Mouse (Mus musculus) MEL (cell line): ENCODE measurements around the gene Map10. TPM values are rescaled to one million over a fixed set of nuclear protein-coding genes. Genes with fewer than 3 reads are reported as not detected.

Experiments
- DNase-seq: peaks from one replicate; pipeline ENCODE4 v3.0.0; 2011; ENCODE audit warnings: low read depth, low spot score
- H3K27ac ChIP-seq: 2 replicates; pipeline ENCODE4 v1.5.1; 2012; ENCODE audit warnings: low read depth, mild to moderate bottlenecking, control low read depth, low read length, moderate library complexity; ENCODE audit not compliant: control insufficient read depth
- H3K27me3 ChIP-seq, 2 experiments: fragments of 150-350 bp in 1 of 2; sonication (generic) in 1 of 2; 2 replicates each; pipeline ENCODE4 v1.6.1; 2012; ENCODE audit warnings: low read length in 2 of 2, mild to moderate bottlenecking in 2 of 2, improper control_type of control experiment in 1 of 2, moderate library complexity in 1 of 2; ENCODE audit not compliant: insufficient read depth in 2 of 2, control insufficient read depth in 1 of 2
- H3K36me3 ChIP-seq, 2 experiments: 2 replicates each; pipeline ENCODE4 v1.6.1; 2012 to 2014; ENCODE audit warnings: low read length in 2 of 2, improper control_type of control experiment in 1 of 2, inconsistent platforms in 1 of 2, mild to moderate bottlenecking in 1 of 2; ENCODE audit not compliant: insufficient read depth in 2 of 2, control insufficient read depth in 1 of 2
- H3K4me1 ChIP-seq, 2 experiments: fragments of 150-350 bp in 1 of 2; sonication (generic) in 1 of 2; 2 replicates each; pipeline ENCODE4 v1.6.1; 2012; ENCODE audit warnings: low read length in 2 of 2, improper control_type of control experiment in 1 of 2, mild to moderate bottlenecking in 1 of 2; ENCODE audit not compliant: insufficient read depth in 2 of 2, control insufficient read depth in 1 of 2
- H3K4me3 ChIP-seq, 2 experiments: fragments of 150-350 bp in 1 of 2; sonication (generic) in 1 of 2; 2 replicates each; pipeline ENCODE4 v1.5.1; 2012; ENCODE audit warnings: low read depth in 2 of 2, low read length in 2 of 2, mild to moderate bottlenecking in 2 of 2, moderate library complexity in 2 of 2, control low read depth in 1 of 2, improper control_type of control experiment in 1 of 2; ENCODE audit not compliant: control insufficient read depth in 1 of 2, insufficient read depth in 1 of 2
- H3K79me2 ChIP-seq: 2 replicates; pipeline ENCODE4 v1.6.1; 2012; ENCODE audit warnings: mild to moderate bottlenecking, low read length, moderate library complexity; ENCODE audit not compliant: control insufficient read depth, poor library complexity, insufficient read depth
- H3K9ac ChIP-seq: 2 replicates; pipeline ENCODE4 v1.6.1; 2012; ENCODE audit warnings: low read depth, mild to moderate bottlenecking, control low read depth, low read length, moderate library complexity; ENCODE audit not compliant: control insufficient read depth, poor library complexity, severe bottlenecking
- H3K9me3 ChIP-seq: fragments of 150-350 bp; sonication (generic); replicated peaks from 2 replicates; pipeline ENCODE4 v1.6.1; 2012; ENCODE audit warnings: mild to moderate bottlenecking, low read length, improper control_type of control experiment, moderate library complexity; ENCODE audit not compliant: insufficient read depth
- CHD1 ChIP-seq: IDR thresholded peaks from 2 replicates; pipeline ENCODE4 v1.6.1; 2012; ENCODE audit warnings: low read depth, mild to moderate bottlenecking, inconsistent platforms, low read length, improper control_type of control experiment
- CHD2 ChIP-seq: IDR thresholded peaks from 2 replicates; pipeline ENCODE4 v1.6.1; 2011; ENCODE audit warnings: low read length, improper control_type of control experiment
- CTCF ChIP-seq, 3 experiments: IDR thresholded peaks in 2 of 3; conservative IDR thresholded peaks in 1 of 3; 2 replicates each; pipeline ENCODE4 v1.5.1; 2011 to 2012; ENCODE audit warnings: low read length in 3 of 3, low read depth in 2 of 3, mild to moderate bottlenecking in 2 of 3, improper control_type of control experiment in 1 of 3, inconsistent platforms in 1 of 3, mixed read lengths in 1 of 3, moderate library complexity in 1 of 3; ENCODE audit not compliant: control insufficient read depth in 1 of 3, insufficient read depth in 1 of 3, poor library complexity in 1 of 3, severe bottlenecking in 1 of 3
- EP300 ChIP-seq, 2 experiments: IDR thresholded peaks; 2 replicates each; pipeline ENCODE4 v1.6.1; 2011; ENCODE audit warnings: improper control_type of control experiment in 2 of 2, low read length in 2 of 2, low read depth in 1 of 2, mild to moderate bottlenecking in 1 of 2
- ETS1 ChIP-seq: IDR thresholded peaks from 2 replicates; pipeline ENCODE4 v1.6.1; 2012; ENCODE audit warnings: low read depth, mild to moderate bottlenecking, inconsistent platforms, low read length, improper control_type of control experiment, moderate library complexity
- GABPA ChIP-seq: IDR thresholded peaks from 2 replicates; pipeline ENCODE4 v1.6.1; 2012; ENCODE audit warnings: low read depth, mild to moderate bottlenecking, inconsistent platforms, low read length, improper control_type of control experiment, moderate library complexity
- GATA1 ChIP-seq: IDR thresholded peaks from 2 replicates; pipeline ENCODE4 v1.6.1; 2011; ENCODE audit warnings: low read depth, low read length, improper control_type of control experiment
- HCFC1 ChIP-seq: IDR thresholded peaks from 2 replicates; pipeline ENCODE4 v1.6.1; 2012; ENCODE audit warnings: low read depth, mild to moderate bottlenecking, inconsistent platforms, low read length, improper control_type of control experiment, moderate library complexity
- JUND ChIP-seq: IDR thresholded peaks from 2 replicates; pipeline ENCODE4 v1.6.1; 2011; ENCODE audit warnings: low read depth, mild to moderate bottlenecking, improper control_type of control experiment, low read length
- MAFK ChIP-seq: IDR thresholded peaks from 2 replicates; pipeline ENCODE4 v1.6.1; 2011; ENCODE audit warnings: low read depth, mild to moderate bottlenecking, low read length, improper control_type of control experiment, borderline replicate concordance
- MEF2A ChIP-seq: IDR thresholded peaks from 2 replicates; pipeline ENCODE4 v1.6.1; 2014; ENCODE audit warnings: low read depth, mild to moderate bottlenecking, inconsistent platforms, low read length, improper control_type of control experiment; ENCODE audit not compliant: poor library complexity, insufficient replicate concordance, severe bottlenecking; ENCODE audit errors: extremely low read depth
- MXI1 ChIP-seq: IDR thresholded peaks from 2 replicates; pipeline ENCODE4 v1.6.1; 2011; ENCODE audit warnings: mild to moderate bottlenecking, low read depth, low read length, improper control_type of control experiment
- MYC ChIP-seq: IDR thresholded peaks from 2 replicates; pipeline ENCODE4 v1.6.1; 2011; ENCODE audit warnings: low read depth, mild to moderate bottlenecking, low read length, improper control_type of control experiment, moderate library complexity
- NELFE ChIP-seq: IDR thresholded peaks from 2 replicates; pipeline ENCODE4 v1.6.1; 2011; ENCODE audit warnings: low read depth, low read length, improper control_type of control experiment
- POLR2A ChIP-seq, 2 experiments: IDR thresholded peaks; 2 replicates each; pipeline ENCODE4 v1.6.1; 2011 to 2012; ENCODE audit warnings: low read length in 2 of 2, mild to moderate bottlenecking in 2 of 2, control low read depth in 1 of 2, improper control_type of control experiment in 1 of 2, low read depth in 1 of 2, moderate library complexity in 1 of 2; ENCODE audit not compliant: control insufficient read depth in 1 of 2, insufficient read depth in 1 of 2, poor library complexity in 1 of 2
- POLR2AphosphoS2 ChIP-seq: IDR thresholded peaks from 2 replicates; pipeline ENCODE4 v1.6.1; 2011; ENCODE audit warnings: low read length, improper control_type of control experiment
- POLR2AphosphoS5 ChIP-seq: IDR thresholded peaks from 2 replicates; pipeline ENCODE4 v1.6.1; 2012; ENCODE audit warnings: low read depth, borderline replicate concordance, mild to moderate bottlenecking, inconsistent platforms, low read length, moderate library complexity, mixed read lengths
- RAD21 ChIP-seq: IDR thresholded peaks from 2 replicates; pipeline ENCODE4 v1.6.1; 2011; ENCODE audit warnings: mild to moderate bottlenecking, low read depth, low read length, improper control_type of control experiment
- RCOR1 ChIP-seq: IDR thresholded peaks from 2 replicates; pipeline ENCODE4 v1.6.1; 2012; ENCODE audit warnings: low read depth, mild to moderate bottlenecking, inconsistent platforms, low read length, improper control_type of control experiment
- SIN3A ChIP-seq: IDR thresholded peaks from 2 replicates; pipeline ENCODE4 v1.6.1; 2012; ENCODE audit warnings: low read length, improper control_type of control experiment, inconsistent platforms
- TCF12 ChIP-seq: IDR thresholded peaks from 2 replicates; pipeline ENCODE4 v1.6.1; 2014; ENCODE audit warnings: low read depth, mild to moderate bottlenecking, inconsistent platforms, low read length, improper control_type of control experiment, moderate library complexity
- UBTF ChIP-seq: IDR thresholded peaks from 2 replicates; pipeline ENCODE4 v1.6.1; 2012; ENCODE audit warnings: low read depth, mild to moderate bottlenecking, inconsistent platforms, low read length, improper control_type of control experiment, moderate library complexity, borderline replicate concordance; ENCODE audit not compliant: insufficient read depth
- USF1 ChIP-seq: IDR thresholded peaks from 2 replicates; pipeline ENCODE4 v1.6.1; 2014; ENCODE audit warnings: low read depth, mild to moderate bottlenecking, inconsistent platforms, low read length, improper control_type of control experiment, moderate library complexity
- USF2 ChIP-seq, 2 experiments: IDR thresholded peaks; 2 replicates each; pipeline ENCODE4 v1.6.1; 2011 to 2012; ENCODE audit warnings: improper control_type of control experiment in 2 of 2, low read length in 2 of 2, borderline replicate concordance in 1 of 2, inconsistent platforms in 1 of 2, low read depth in 1 of 2, mild to moderate bottlenecking in 1 of 2; ENCODE audit not compliant: insufficient read depth in 1 of 2
- ZC3H11A ChIP-seq: IDR thresholded peaks from 2 replicates; pipeline ENCODE4 v1.6.1; 2012; ENCODE audit warnings: low read depth, mild to moderate bottlenecking, inconsistent platforms, low read length, improper control_type of control experiment
- ZKSCAN1 ChIP-seq: IDR thresholded peaks from 2 replicates; pipeline ENCODE4 v1.6.1; 2012; ENCODE audit warnings: low read depth, mild to moderate bottlenecking, inconsistent platforms, low read length, improper control_type of control experiment, moderate library complexity
- ZNF384 ChIP-seq: IDR thresholded peaks from 2 replicates; pipeline ENCODE4 v1.6.1; 2012; ENCODE audit warnings: low read depth, mild to moderate bottlenecking, inconsistent platforms, low read length, improper control_type of control experiment
- polyA plus RNA-seq, 2 experiments: library from polyadenylated mRNA; stranded (reverse) in 1 of 2; unstranded in 1 of 2; fragments of >175 nt in 1 of 2; fragments of >200 nt in 1 of 2; gene quantifications; 2 replicates each; pipeline versions ENCODE4 v1.2.1 to v1.2.4; 2012; ENCODE audit warnings: low replicate concordance in 2 of 2, low read depth in 1 of 2; ENCODE audit not compliant: insufficient read length in 2 of 2, insufficient read depth in 1 of 2, missing spikeins in 1 of 2
- total RNA-seq: library from RNA; depleted of rRNA; stranded (reverse); fragments of 300-350 nt; gene quantifications from 2 replicates; pipeline ENCODE4 v1.2.3, GENCODE M21; 2012

The Map10 gene
- total and polyA plus RNA-seq, 3 experiments: not detected

DNA sequence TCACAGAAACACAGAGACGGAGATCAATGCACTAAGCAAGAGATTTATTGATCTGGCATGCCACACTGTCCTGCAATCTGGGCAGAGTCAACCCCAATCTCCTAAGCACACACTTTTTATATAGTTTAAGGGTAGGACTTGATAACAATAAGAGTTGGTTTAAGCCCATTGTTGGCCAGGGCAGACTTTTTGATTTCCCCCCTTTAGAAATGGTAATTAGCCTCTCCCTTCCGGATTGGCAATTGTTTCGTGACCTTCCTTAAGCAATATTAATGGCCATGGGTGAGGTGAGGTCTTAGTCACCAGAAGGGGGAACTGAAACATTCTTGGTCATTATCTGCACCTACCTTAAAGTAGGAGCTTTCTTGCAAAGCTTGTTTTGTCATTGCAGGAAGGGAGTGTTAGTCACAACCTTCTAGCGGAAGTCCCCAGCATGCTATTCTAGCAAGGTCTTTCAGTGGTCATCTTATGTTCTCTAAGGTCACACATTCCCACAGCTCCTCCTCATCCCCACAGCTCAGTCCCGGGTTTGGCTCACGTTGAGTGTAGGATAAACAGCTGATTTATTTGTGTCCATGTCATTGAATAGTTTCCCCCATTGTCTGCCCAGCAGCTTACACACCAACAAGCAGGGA lies 29.9 kb downstream of the Map10 start:
- H3K9me3 ChIP-seq: no peaks in the 10 kb centered on the region
- H3K27me3 ChIP-seq: no peaks in the 10 kb centered on the region
- H3K4me3 ChIP-seq: no peak overlapping the region
- no peaks in the 10 kb centered on the region for H3K79me2 ChIP-seq
- TF ChIP-seq UBTF: no peak
- TF ChIP-seq EP300 (IDR thresholded peaks at IDR 0.05; ENCODE audit: low read depth in 1 of 2, low read length in 2 of 2): no peak
- no peak for TF ChIP-seq POLR2A (IDR thresholded peaks at IDR 0.05; ENCODE audit: control insufficient read depth in 1 of 2, insufficient read depth in 1 of 2, low read depth in 1 of 2, low read length in 2 of 2, poor library complexity in 1 of 2)
- TF ChIP-seq JUND: no peak
- no peak for TF ChIP-seq USF2 (IDR thresholded peaks at IDR 0.05; ENCODE audit: borderline replicate concordance in 1 of 2, insufficient read depth in 1 of 2, low read depth in 1 of 2, low read length in 2 of 2)
- TF ChIP-seq ZKSCAN1: no peak
- TF ChIP-seq ZC3H11A: no peak
- TF ChIP-seq CHD2: no peak
- no peak for TF ChIP-seq NELFE
- no peak for TF ChIP-seq ETS1
- no peak for TF ChIP-seq POLR2AphosphoS2
- no peak for TF ChIP-seq GATA1
- TF ChIP-seq CTCF (IDR thresholded peaks at IDR 0.05 in 2 of 3, conservative IDR thresholded peaks at IDR 0.05 in 1 of 3; ENCODE audit: control insufficient read depth in 1 of 3, insufficient read depth in 1 of 3, low read depth in 2 of 3, low read length in 3 of 3, poor library complexity in 1 of 3, severe bottlenecking in 1 of 3): no peak
- no peak for TF ChIP-seq HCFC1
- no peak for TF ChIP-seq TCF12
- TF ChIP-seq RAD21: no peak
- TF ChIP-seq MYC: no peak
- no peak for TF ChIP-seq ZNF384
- no peak for TF ChIP-seq USF1
- no peak overlapping the region for H3K27ac ChIP-seq
- DNase-seq: no peak
- H3K36me3 ChIP-seq: no peaks in the 10 kb centered on the region
- H3K9ac ChIP-seq: no peak overlapping the region
- no peaks in the 10 kb centered on the region for H3K4me1 ChIP-seq

DNA sequence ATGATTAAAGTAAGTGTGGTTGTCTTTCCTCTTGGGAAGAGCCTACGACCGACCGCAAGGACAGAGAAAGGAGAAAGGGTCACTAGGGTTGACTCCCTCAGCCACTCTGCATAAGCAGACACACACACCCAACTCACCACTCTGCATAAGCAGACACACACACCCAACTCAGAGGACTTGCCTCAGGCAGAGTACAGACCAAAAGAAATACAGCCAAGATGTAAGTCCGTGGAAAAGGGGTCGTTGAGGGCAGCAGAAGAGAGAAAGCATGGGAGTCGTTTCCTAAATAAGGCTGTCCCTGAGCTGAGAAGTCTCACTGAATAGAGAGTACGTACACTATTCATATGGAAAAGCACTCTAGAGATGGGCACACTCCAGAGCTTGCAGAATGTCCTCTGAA lies 30.8 kb downstream of the Map10 start:
- H3K9me3 ChIP-seq: no peaks in the 10 kb centered on the region
- H3K4me1 ChIP-seq: no peaks in the 10 kb centered on the region
- H3K27me3 ChIP-seq: no peaks in the 10 kb centered on the region
- no peaks in the 10 kb centered on the region for H3K79me2 ChIP-seq
- H3K27ac ChIP-seq: no peak overlapping the region
- DNase-seq: no peak
- TF ChIP-seq RCOR1 (no peak), UBTF (no peak), MAFK (no peak), TCF12 (no peak), POLR2AphosphoS5 (no peak), GABPA (no peak), EP300 (IDR thresholded peaks at IDR 0.05; ENCODE audit: low read depth in 1 of 2, low read length in 2 of 2) (no peak), SIN3A (no peak), NELFE (no peak), GATA1 (no peak), POLR2AphosphoS2 (no peak), ETS1 (no peak), CHD2 (no peak), CTCF (IDR thresholded peaks at IDR 0.05 in 2 of 3, conservative IDR thresholded peaks at IDR 0.05 in 1 of 3; ENCODE audit: control insufficient read depth in 1 of 3, insufficient read depth in 1 of 3, low read depth in 2 of 3, low read length in 3 of 3, poor library complexity in 1 of 3, severe bottlenecking in 1 of 3) (no peak), MXI1 (no peak), JUND (no peak), POLR2A (IDR thresholded peaks at IDR 0.05; ENCODE audit: control insufficient read depth in 1 of 2, insufficient read depth in 1 of 2, low read depth in 1 of 2, low read length in 2 of 2, poor library complexity in 1 of 2) (no peak), MEF2A (no peak), HCFC1 (no peak), CHD1 (no peak)
- H3K36me3 ChIP-seq: no peaks in the 10 kb centered on the region
- no peak overlapping the region for H3K4me3 ChIP-seq
- no peak overlapping the region for H3K9ac ChIP-seq
